8 mouse cellular contexts compared by ENCODE assay signal in the genomic region with DNA sequence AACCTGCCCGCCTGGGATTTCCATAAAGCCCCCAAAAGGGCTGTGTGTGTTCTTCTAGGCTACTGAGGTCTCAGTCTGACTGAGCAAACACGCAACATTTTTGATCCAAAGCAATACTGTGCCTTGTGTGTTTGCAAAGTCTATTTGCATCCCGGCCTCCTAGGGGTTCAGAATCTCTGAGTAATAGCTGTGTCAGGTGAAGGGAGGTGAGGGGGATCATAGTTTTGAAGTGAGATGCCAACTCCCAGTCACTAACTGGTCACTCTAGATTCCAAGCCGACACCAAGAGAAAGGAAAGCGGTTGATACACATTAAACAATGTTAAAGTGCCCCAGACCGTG. TPM values are rescaled to one million over a fixed set of nuclear protein-coding genes. Genes with fewer than 3 reads are reported as not detected.
DNase-seq lines count a peak whose midpoint lies in the region; ATAC-seq and TF ChIP-seq lines count a peak whose summit lies in the region.

No protein-coding gene starts in this region.

- ATAC-seq in heart, embryonic 16.5 days (replicated peaks; ENCODE audit: extremely low read depth, insufficient read depth, low FRiP score), result no peak
- peak; percentile 33 for ATAC-seq in Patski
- no peak; the same call in 1 of the 2 replicates for ATAC-seq in hindbrain, embryonic 13.5 days (ENCODE audit: low FRiP score)
- ATAC-seq in midbrain, embryonic 11.5 days (ENCODE audit: low FRiP score), result no peak

- H3K9me3 ChIP-seq in heart, embryonic 16.5 days (replicated peaks; ENCODE audit: control insufficient read depth, low read length), result no peaks in the 10 kb centered on the region
- no peaks in the 10 kb centered on the region for H3K9me3 ChIP-seq in hindbrain, embryonic 13.5 days
- no peaks in the 10 kb centered on the region for H3K9me3 ChIP-seq in midbrain, embryonic 11.5 days (ENCODE audit: control insufficient read depth, low read length)

- TF ChIP-seq CTCF in Patski (IDR thresholded peaks at IDR 0.05), result no peak

- 21% methylated on average over 6 of the region's 6 CpGs for WGBS in heart, embryonic 16.5 days
- WGBS in hindbrain, embryonic 13.5 days, result 28% methylated on average over 6 of the region's 6 CpGs
- WGBS in midbrain, embryonic 11.5 days, result 35% methylated on average over 6 of the region's 6 CpGs

- CTCF ChIA-PET in Patski (lab: Charles Lee), result interaction anchor here (1.7 kb wide), 1 partner anchor 51 kb away, joined by 3 read pairs; a partner anchor contains a TSS

- H3K36me3 ChIP-seq in heart, embryonic 16.5 days (ENCODE audit: control insufficient read depth, insufficient read depth), result no peaks in the 10 kb centered on the region
- H3K36me3 ChIP-seq in hindbrain, embryonic 13.5 days, result no peaks in the 10 kb centered on the region
- no peaks in the 10 kb centered on the region for H3K36me3 ChIP-seq in midbrain, embryonic 11.5 days (ENCODE audit: control insufficient read depth, insufficient read depth, low read length)

- peak overlapping the region; percentile 91 for H3K27ac ChIP-seq in heart, embryonic 16.5 days (ENCODE audit: low read length)
- H3K27ac ChIP-seq in hindbrain, embryonic 13.5 days, result peak overlapping the region; percentile 96
- peak overlapping the region; percentile 74 for H3K27ac ChIP-seq in midbrain, embryonic 11.5 days (ENCODE audit: low read depth, low read length)

- peak overlapping the region; percentile 98 for H3K4me2 ChIP-seq in heart, embryonic 16.5 days (ENCODE audit: low read depth, low read length)
- H3K4me2 ChIP-seq in hindbrain, embryonic 13.5 days, result peak overlapping the region; percentile 87
- peak overlapping the region; percentile 60 for H3K4me2 ChIP-seq in midbrain, embryonic 11.5 days

- peak overlapping the region; percentile 79 for H3K4me3 ChIP-seq in heart, embryonic 16.5 days (ENCODE audit: low read length)
- peak overlapping the region; percentile 81 for H3K4me3 ChIP-seq in hindbrain, embryonic 13.5 days
- H3K4me3 ChIP-seq in midbrain, embryonic 11.5 days (ENCODE audit: low read depth, low read length), result peak overlapping the region; percentile 61

- intact Hi-C loops in heart, postnatal 25 days (cut with DNase I), result loop anchor here (5.0 kb wide), 2 partner anchors 51 to 214 kb away; a partner anchor contains a TSS

- in situ Hi-C loops in Patski (cut with MboI; ENCODE audit: low pct_unique_long_range_greater_than_20kb), result no loop called here

- POLR2A ChIA-PET in Patski (lab: Charles Lee), result no interaction called here

- peak overlapping the region; percentile 92 for H3K9ac ChIP-seq in heart, embryonic 16.5 days (ENCODE audit: low read length)
- H3K9ac ChIP-seq in hindbrain, embryonic 13.5 days, result peak overlapping the region; percentile 91
- peak overlapping the region; percentile 79 for H3K9ac ChIP-seq in midbrain, embryonic 11.5 days (ENCODE audit: low read length)

- DNase-seq in heart, postnatal 25 days (ENCODE audit: low spot score), result no peak
- no peak for DNase-seq in Patski (ENCODE audit: low read depth, low spot score)
- DNase-seq in midbrain, embryonic 11.5 days (ENCODE audit: low spot score, missing footprints), result no peak
- no peak for DNase-seq in layer of hippocampus, postnatal 10 days (ENCODE audit: low spot score in 2 of 2)
- DNase-seq in adrenal gland, adult 8-10 months, result no peak
- no peak for DNase-seq in right cerebral cortex, postnatal 10 days (ENCODE audit: low spot score in 2 of 2)

- H3K27me3 ChIP-seq in heart, embryonic 16.5 days (ENCODE audit: control insufficient read depth, insufficient read depth, low read length), result no peaks in the 10 kb centered on the region
- H3K27me3 ChIP-seq in Patski, result no peaks in the 10 kb centered on the region
- H3K27me3 ChIP-seq in hindbrain, embryonic 13.5 days, result no peaks in the 10 kb centered on the region
- H3K27me3 ChIP-seq in midbrain, embryonic 11.5 days (ENCODE audit: control insufficient read depth, insufficient read depth, low read length), result no peaks in the 10 kb centered on the region

- H3K4me1 ChIP-seq in heart, embryonic 16.5 days (ENCODE audit: control insufficient read depth, insufficient read depth, low read length), result peaks cover 18% of the 10 kb centered on the region
- H3K4me1 ChIP-seq in hindbrain, embryonic 13.5 days (replicated peaks), result peaks cover 37% of the 10 kb centered on the region
- H3K4me1 ChIP-seq in midbrain, embryonic 11.5 days (ENCODE audit: control insufficient read depth, insufficient read depth, low read length), result peaks cover 17% of the 10 kb centered on the region

RNA-seq across cellular contexts. Expression of a gene that starts 6.3 kb away (rescaled TPM):
- 16.1 and 19.1 TPM in 2 replicates for polyA plus RNA-seq in heart, embryonic 16.5 days (2015; fragmentation: Nextera tagmentation; extraction: Ambion mirVana)
- total RNA-seq in heart, postnatal 25 days (2021), result 10 to 100 TPM; 24.7 to 28.2 TPM
- 88.6 TPM for polyA plus RNA-seq in Patski (2021)
- polyA plus RNA-seq in hindbrain, embryonic 13.5 days (2015; fragmentation: Nextera tagmentation; extraction: Ambion mirVana), result 44.2 and 47.7 TPM in 2 replicates
- polyA plus RNA-seq in midbrain, embryonic 11.5 days (2014; fragmentation: Nextera tagmentation; extraction: Ambion mirVana), result 40.7 and 44.4 TPM in 2 replicates
- 100 to 1,000 TPM; 162 to 165 TPM for total RNA-seq in layer of hippocampus, postnatal 10 days (2021)
- 10 to 100 TPM; 71.9 to 85.6 (median 76.8) TPM for total RNA-seq in adrenal gland, adult 8-10 months (2022)

RNA-seq across cellular contexts. Expression of a gene that starts 51.0 kb away (rescaled TPM):
- polyA plus RNA-seq in heart, embryonic 16.5 days (2015; fragmentation: Nextera tagmentation; extraction: Ambion mirVana), result 1.6 and 1.7 TPM in 2 replicates
- total RNA-seq in heart, postnatal 25 days (2021), result under 1 TPM; 0.60 to 0.78 TPM
- polyA plus RNA-seq in Patski (2021), result 10.4 TPM
- 28.9 and 32.9 TPM in 2 replicates for polyA plus RNA-seq in hindbrain, embryonic 13.5 days (2015; fragmentation: Nextera tagmentation; extraction: Ambion mirVana)
- polyA plus RNA-seq in midbrain, embryonic 11.5 days (2014; fragmentation: Nextera tagmentation; extraction: Ambion mirVana), result 25.2 and 25.5 TPM in 2 replicates
- 10 to 100 TPM; 64.8 to 72.0 TPM for total RNA-seq in layer of hippocampus, postnatal 10 days (2021)
- under 1 TPM; 0.40 to 0.65 (median 0.55) TPM for total RNA-seq in adrenal gland, adult 8-10 months (2022)
